In the genomic region with DNA sequence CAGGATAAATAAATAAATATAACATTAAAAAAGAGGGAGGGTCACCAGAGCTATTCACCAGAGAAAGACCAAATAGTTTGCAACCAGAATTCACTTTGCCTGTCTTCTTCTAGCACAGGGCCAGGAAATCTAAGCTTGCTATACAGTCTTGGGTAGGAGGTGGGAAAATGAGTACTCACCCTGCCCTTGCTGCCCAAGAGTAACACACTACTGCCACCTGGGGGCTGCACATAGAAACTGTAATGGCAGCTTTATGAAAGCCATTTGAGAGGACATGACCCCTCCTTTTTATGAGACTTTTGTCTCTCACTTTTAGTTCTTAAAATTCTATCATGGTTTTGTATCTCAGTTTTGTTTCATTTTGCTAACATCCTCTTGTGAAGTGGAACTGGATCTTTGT, we compare ENCODE assay signal across 10 mouse cellular contexts. TPM values are rescaled to one million over a fixed set of nuclear protein-coding genes. Genes with fewer than 3 reads are reported as not detected.
DNase-seq lines count a peak whose midpoint lies in the region; ATAC-seq and TF ChIP-seq lines count a peak whose summit lies in the region.
"Had no signal": no experiment of that assay in that cellular context is flagged by ENCODE, and none has a peak within 500 bp of the region (broad histone marks: within the 10 kb centered on the region; RNA-seq: fewer than 3 reads in every experiment).

No protein-coding gene starts in this region.

- ATAC-seq in kidney, embryonic 14.5 days (ENCODE audit: low FRiP score, low TSS enrichment), result no peak
- ATAC-seq in hindbrain, embryonic 13.5 days (ENCODE audit: low FRiP score), result no peak

- H3K4me2 ChIP-seq in kidney, embryonic 14.5 days (replicated peaks; ENCODE audit: low read depth, low read length), result no peak overlapping the region
- H3K4me2 ChIP-seq in hindbrain, embryonic 13.5 days, result no peak overlapping the region
- H3K4me2 ChIP-seq: limb, embryonic 15.5 days had no signal

- H3K4me3 ChIP-seq in kidney, embryonic 14.5 days (ENCODE audit: low read length), result no peak overlapping the region
- no peak overlapping the region for H3K4me3 ChIP-seq in kidney, adult 2 months (ENCODE audit: insufficient read depth, low read depth, low read length)
- no peak overlapping the region for H3K4me3 ChIP-seq in hindbrain, embryonic 13.5 days
- H3K4me3 ChIP-seq: erythroblast, embryonic 14.5 days; limb, embryonic 15.5 days had no signal

- H3K9me3 ChIP-seq in kidney, embryonic 14.5 days (ENCODE audit: control insufficient read depth, low read length), result no peaks in the 10 kb centered on the region
- H3K9me3 ChIP-seq in hindbrain, embryonic 13.5 days, result no peaks in the 10 kb centered on the region
- H3K9me3 ChIP-seq: limb, embryonic 15.5 days had no signal

- no peaks in the 10 kb centered on the region for H3K4me1 ChIP-seq in kidney, embryonic 14.5 days (ENCODE audit: control insufficient read depth, insufficient read depth, low read length)
- H3K4me1 ChIP-seq in kidney, adult 2 months (ENCODE audit: control insufficient read depth, insufficient read depth, low read length), result no peaks in the 10 kb centered on the region
- H3K4me1 ChIP-seq in hindbrain, embryonic 13.5 days (replicated peaks), result no peaks in the 10 kb centered on the region
- H3K4me1 ChIP-seq: limb, embryonic 15.5 days had no signal

- no peak for TF ChIP-seq POLR2A in kidney, adult 2 months (IDR thresholded peaks at IDR 0.05; ENCODE audit: low read depth, low read length)

- H3K27me3 ChIP-seq in kidney, embryonic 14.5 days (ENCODE audit: control insufficient read depth, insufficient read depth, low read length), result no peaks in the 10 kb centered on the region
- H3K27me3 ChIP-seq in kidney, adult 2 months (replicated peaks; ENCODE audit: control insufficient read depth, insufficient read depth, low read length), result no peaks in the 10 kb centered on the region
- H3K27me3 ChIP-seq in hindbrain, embryonic 13.5 days, result no peaks in the 10 kb centered on the region
- H3K27me3 ChIP-seq: limb, embryonic 15.5 days had no signal

- H3K36me3 ChIP-seq in kidney, embryonic 14.5 days (ENCODE audit: control insufficient read depth, insufficient read depth, low read length), result no peaks in the 10 kb centered on the region
- H3K36me3 ChIP-seq in kidney, adult 2 months (ENCODE audit: control insufficient read depth, insufficient read depth, low read length), result no peaks in the 10 kb centered on the region
- H3K36me3 ChIP-seq in hindbrain, embryonic 13.5 days, result no peaks in the 10 kb centered on the region
- H3K36me3 ChIP-seq: limb, embryonic 15.5 days had no signal

- DNase-seq in kidney, adult 11 months, result peak; percentile 13
- DNase-seq in A20 (ENCODE audit: low read depth, low spot score) (peak; percentile 38), ES-CJ7 (ENCODE audit: low read depth, low spot score) (peak; percentile 39)
- DNase-seq in c-Kit-positive CD71-negative TER-119-negative erythroid progenitor cells, embryonic 14.5 days (ENCODE audit: low read depth), result peak; percentile 24
- peak; percentile 43 for DNase-seq in kidney, adult 2 months
- DNase-seq in mesoderm, embryonic 11.5 days (ENCODE audit: low read depth, low spot score), result peak; percentile 48

- no peak overlapping the region for H3K9ac ChIP-seq in kidney, embryonic 14.5 days (ENCODE audit: low read depth, low read length)
- no peak overlapping the region for H3K9ac ChIP-seq in hindbrain, embryonic 13.5 days
- H3K9ac ChIP-seq: limb, embryonic 15.5 days had no signal

- H3K27ac ChIP-seq in kidney, embryonic 14.5 days (ENCODE audit: low read depth, low read length), result no peak overlapping the region
- H3K27ac ChIP-seq in kidney, adult 2 months (ENCODE audit: insufficient read depth, low read depth, low read length), result no peak overlapping the region
- H3K27ac ChIP-seq in hindbrain, embryonic 13.5 days, result no peak overlapping the region
- H3K27ac ChIP-seq: limb, embryonic 15.5 days had no signal

- peak; percentile 75 for TF ChIP-seq CTCF in kidney, adult 2 months (conservative IDR thresholded peaks at IDR 0.05; ENCODE audit: insufficient read depth, insufficient read length, low read depth, low read length)

RNA-seq across cellular contexts. Expression of gene Zcchc12, which starts 12.1 kb away (rescaled TPM):
- polyA plus RNA-seq in kidney, embryonic 14.5 days (2014; fragmentation: Nextera tagmentation; extraction: Ambion mirVana), result 3.9 and 4.8 TPM in 2 replicates
- polyA plus RNA-seq in kidney, adult 2 months (2012; rRNA removed), result 0.12 and 0.28 TPM in 2 replicates
- polyA plus RNA-seq in hindbrain, embryonic 13.5 days (2015; fragmentation: Nextera tagmentation; extraction: Ambion mirVana), result 175 and 186 TPM in 2 replicates
- polyA plus RNA-seq: erythroblast, embryonic 14.5 days had no signal

Comparison
In these comparisons a context has a peak if more than half of its experiments do, and no peak if none do; other contexts are left out.
1. RNA of gene Zcchc12, which starts 12.1 kb away (polyA plus RNA-seq): 175 to 186 TPM in hindbrain, embryonic 13.5 days; 3.9 to 4.8 TPM in kidney, embryonic 14.5 days and 0.12 to 0.28 TPM in kidney, adult 2 months; every median in the first group is over 10 times any median in the second.
2. Peak in every context shown above with its lines, with median percentiles within 50 percentile points of each other: DNase-seq.